Mouse (Mus musculus) testis, adult 10 weeks (tissue): Measurements from ENCODE around the gene Adamts16. TPM values are rescaled to one million over a fixed set of nuclear protein-coding genes. Genes with fewer than 3 reads are reported as not detected.

Experiments used
- polyA plus RNA-seq: library from polyadenylated mRNA; stranded (reverse); fragments of 350-450 nt; fragmentation: Illumina TruSeq; extraction: RNeasy Lipid Tissue Mini Kit (QIAGEN cat#74804); gene quantifications from one replicate; pipeline ENCODE4 v1.2.3, GENCODE M21; 2014; ENCODE audit warnings: low read depth, low replicate concordance

The Adamts16 gene
- 0.04 TPM for polyA plus RNA-seq

GRCm38 (mm10) chr13:70841421-70841904, at the start of gene Adamts16:
Gene Adamts16 (minus strand): TSS chr13:70841811.

Other genes with a start within 250 kb of the Adamts16 start
- gene Ice1, start 204.2 kb downstream of the Adamts16 start, polyA plus RNA-seq, result 80.8 TPM